Mouse (Mus musculus): Measurements from ENCODE around the gene Top3a. TPM values are rescaled to one million over a fixed set of nuclear protein-coding genes. Genes with fewer than 3 reads are reported as not detected.
A peak's percentile ranks its signal among the peaks of the same experiment; 100 is the strongest.

Top3a gene
- polyA plus RNA-seq, 1 experiment from 2014 or later = 10.4 TPM

- no peaks in the 10 kb centered on the region for H3K27me3 ChIP-seq (replicated peaks; ENCODE audit: control insufficient read depth, insufficient read depth, low read length)
- H3K4me3 ChIP-seq (ENCODE audit: low read length) = peak overlapping the region; percentile 54
- ATAC-seq = no peak
- WGBS = 39% methylated on average over 4 of the region's 4 CpGs
- peaks cover 17% of the 10 kb centered on the region for H3K4me1 ChIP-seq (ENCODE audit: control insufficient read depth, insufficient read depth, low read length)
- no peaks in the 10 kb centered on the region for H3K36me3 ChIP-seq (ENCODE audit: control insufficient read depth, insufficient read depth, low read length)
- H3K9me3 ChIP-seq (ENCODE audit: control insufficient read depth, low read length) = no peaks in the 10 kb centered on the region
- 0 out of 2 replicates have a peak overlapping the region, but pooled peaks have one; percentile 10 for H3K9ac ChIP-seq (ENCODE audit: low read depth, low read length)
- peak overlapping the region; percentile 52 for H3K27ac ChIP-seq (ENCODE audit: low read length)
- peak overlapping the region; percentile 74 for H3K4me2 ChIP-seq (ENCODE audit: low read depth, low read length)
Measured at GRCm38 (mm10) chr11:60808286-60809070, 31.3 kb upstream of the Top3a start.

- Histone ChIP-seq H3K36me3 (ENCODE audit: control insufficient read depth, insufficient read depth, low read length) (peaks cover 13% of the 10 kb centered on the region; the same call in 1 of the 2 replicates), H3K27ac (ENCODE audit: low read length) (no peak overlapping the region), H3K9ac (ENCODE audit: low read depth, low read length) (no peak overlapping the region), H3K4me2 (ENCODE audit: low read depth, low read length) (no peak overlapping the region), H3K4me3 (ENCODE audit: low read length) (no peak overlapping the region), H3K27me3 (replicated peaks; ENCODE audit: control insufficient read depth, insufficient read depth, low read length) (no peaks in the 10 kb centered on the region), H3K4me1 (ENCODE audit: control insufficient read depth, insufficient read depth, low read length) (no peaks in the 10 kb centered on the region), H3K9me3 (ENCODE audit: control insufficient read depth, low read length) (no peaks in the 10 kb centered on the region)
- ATAC-seq = no peak
- WGBS = 82% methylated on average over 1 of the region's 1 CpGs
Measured at GRCm38 (mm10) chr11:60800892-60801291, 23.7 kb upstream of the Top3a start.

- no peaks in the 10 kb centered on the region for H3K9me3 ChIP-seq (ENCODE audit: control insufficient read depth, low read length)
- no peak overlapping the region for H3K4me2 ChIP-seq (ENCODE audit: low read depth, low read length)
- no peak overlapping the region for H3K4me3 ChIP-seq (ENCODE audit: low read length)
- no peak for ATAC-seq
- no peaks in the 10 kb centered on the region for H3K27me3 ChIP-seq (replicated peaks; ENCODE audit: control insufficient read depth, insufficient read depth, low read length)
- H3K36me3 ChIP-seq (ENCODE audit: control insufficient read depth, insufficient read depth, low read length) = peaks cover 13% of the 10 kb centered on the region; the same call in 1 of the 2 replicates
- no peaks in the 10 kb centered on the region for H3K4me1 ChIP-seq (ENCODE audit: control insufficient read depth, insufficient read depth, low read length)
- H3K27ac ChIP-seq (ENCODE audit: low read length) = no peak overlapping the region
- no peak overlapping the region for H3K9ac ChIP-seq (ENCODE audit: low read depth, low read length)
- 90% methylated on average over 4 of the region's 4 CpGs for WGBS
Measured at GRCm38 (mm10) chr11:60799977-60800376, 22.8 kb upstream of the Top3a start.

- H3K9me3 ChIP-seq (ENCODE audit: control insufficient read depth, low read length) = no peaks in the 10 kb centered on the region
- no peak for ATAC-seq
- H3K36me3 ChIP-seq (ENCODE audit: control insufficient read depth, insufficient read depth, low read length) = peaks cover 11% of the 10 kb centered on the region
- H3K4me1 ChIP-seq (ENCODE audit: control insufficient read depth, insufficient read depth, low read length) = no peaks in the 10 kb centered on the region
- no peak overlapping the region for H3K4me3 ChIP-seq (ENCODE audit: low read length)
- H3K4me2 ChIP-seq (ENCODE audit: low read depth, low read length) = no peak overlapping the region
- no peak overlapping the region for H3K27ac ChIP-seq (ENCODE audit: low read length)
- no peaks in the 10 kb centered on the region for H3K27me3 ChIP-seq (replicated peaks; ENCODE audit: control insufficient read depth, insufficient read depth, low read length)
- WGBS = 86% methylated on average over 11 of the region's 11 CpGs
- no peak overlapping the region for H3K9ac ChIP-seq (ENCODE audit: low read depth, low read length)
Measured at GRCm38 (mm10) chr11:60796342-60796741, 19.2 kb upstream of the Top3a start.

GRCm38 (mm10) chr11:60790472-60790871 is 13.3 kb upstream of the Top3a start:
- no peak for ATAC-seq
- Histone ChIP-seq H3K36me3 (ENCODE audit: control insufficient read depth, insufficient read depth, low read length) (peaks cover 13% of the 10 kb centered on the region), H3K27me3 (replicated peaks; ENCODE audit: control insufficient read depth, insufficient read depth, low read length) (no peaks in the 10 kb centered on the region), H3K9me3 (ENCODE audit: control insufficient read depth, low read length) (no peaks in the 10 kb centered on the region), H3K9ac (ENCODE audit: low read depth, low read length) (no peak overlapping the region), H3K27ac (ENCODE audit: low read length) (no peak overlapping the region), H3K4me1 (ENCODE audit: control insufficient read depth, insufficient read depth, low read length) (no peaks in the 10 kb centered on the region), H3K4me2 (ENCODE audit: low read depth, low read length) (no peak overlapping the region), H3K4me3 (ENCODE audit: low read length) (no peak overlapping the region)
- WGBS = 79% methylated on average over 2 of the region's 2 CpGs

GRCm38 (mm10) chr11:60787595-60787994 is 10.4 kb upstream of the Top3a start:
- no peaks in the 10 kb centered on the region for H3K4me1 ChIP-seq (ENCODE audit: control insufficient read depth, insufficient read depth, low read length)
- WGBS = 54% methylated on average over 1 of the region's 1 CpGs
- H3K4me3 ChIP-seq (ENCODE audit: low read length) = no peak overlapping the region
- H3K9ac ChIP-seq (ENCODE audit: low read depth, low read length) = no peak overlapping the region
- H3K9me3 ChIP-seq (ENCODE audit: control insufficient read depth, low read length) = no peaks in the 10 kb centered on the region
- no peak overlapping the region for H3K27ac ChIP-seq (ENCODE audit: low read length)
- H3K36me3 ChIP-seq (ENCODE audit: control insufficient read depth, insufficient read depth, low read length) = peaks cover 17% of the 10 kb centered on the region
- ATAC-seq = no peak
- no peaks in the 10 kb centered on the region for H3K27me3 ChIP-seq (replicated peaks; ENCODE audit: control insufficient read depth, insufficient read depth, low read length)
- no peak overlapping the region for H3K4me2 ChIP-seq (ENCODE audit: low read depth, low read length)

- Histone ChIP-seq H3K27me3 (replicated peaks; ENCODE audit: control insufficient read depth, insufficient read depth, low read length) (no peaks in the 10 kb centered on the region), H3K9ac (ENCODE audit: low read depth, low read length) (no peak overlapping the region), H3K4me3 (ENCODE audit: low read length) (no peak overlapping the region), H3K9me3 (ENCODE audit: control insufficient read depth, low read length) (no peaks in the 10 kb centered on the region), H3K27ac (ENCODE audit: low read length) (no peak overlapping the region), H3K36me3 (ENCODE audit: control insufficient read depth, insufficient read depth, low read length) (peaks cover 17% of the 10 kb centered on the region), H3K4me2 (ENCODE audit: low read depth, low read length) (no peak overlapping the region), H3K4me1 (ENCODE audit: control insufficient read depth, insufficient read depth, low read length) (peaks cover 29% of the 10 kb centered on the region)
- 89% methylated on average over 8 of the region's 8 CpGs for WGBS
- no peak for ATAC-seq
Measured at GRCm38 (mm10) chr11:60784179-60784922, 7.2 kb upstream of the Top3a start.

GRCm38 (mm10) chr11:60779673-60780189 is 2.6 kb upstream of the Top3a start:
- Histone ChIP-seq H3K9ac (ENCODE audit: low read depth, low read length) (peak overlapping the region; percentile 44), H3K4me1 (ENCODE audit: control insufficient read depth, insufficient read depth, low read length) (peaks cover 59% of the 10 kb centered on the region), H3K27me3 (replicated peaks; ENCODE audit: control insufficient read depth, insufficient read depth, low read length) (no peaks in the 10 kb centered on the region), H3K36me3 (ENCODE audit: control insufficient read depth, insufficient read depth, low read length) (peaks cover 6% of the 10 kb centered on the region), H3K27ac (ENCODE audit: low read length) (no peak overlapping the region), H3K4me3 (ENCODE audit: low read length) (peak overlapping the region; percentile 43), H3K4me2 (ENCODE audit: low read depth, low read length) (peak overlapping the region; percentile 94), H3K9me3 (ENCODE audit: control insufficient read depth, low read length) (no peaks in the 10 kb centered on the region)
- 87% methylated on average over 10 of the region's 10 CpGs for WGBS
- no peak for ATAC-seq

- Histone ChIP-seq H3K36me3 (ENCODE audit: control insufficient read depth, insufficient read depth, low read length) (no peaks in the 10 kb centered on the region), H3K4me2 (ENCODE audit: low read depth, low read length) (peak overlapping the region; percentile 94), H3K9ac (ENCODE audit: low read depth, low read length) (peak overlapping the region; percentile 83), H3K27me3 (replicated peaks; ENCODE audit: control insufficient read depth, insufficient read depth, low read length) (no peaks in the 10 kb centered on the region), H3K4me3 (ENCODE audit: low read length) (peak overlapping the region; percentile 75), H3K4me1 (ENCODE audit: control insufficient read depth, insufficient read depth, low read length) (peaks cover 59% of the 10 kb centered on the region), H3K27ac (ENCODE audit: low read length) (peak overlapping the region; percentile 88), H3K9me3 (ENCODE audit: control insufficient read depth, low read length) (no peaks in the 10 kb centered on the region)
- 24% methylated on average over 16 of the region's 16 CpGs for WGBS
- no peak for ATAC-seq
Measured at GRCm38 (mm10) chr11:60777801-60778370, 721 bp upstream of the Top3a start.

Data from intestine, embryonic 16.5 days (tissue).